Mouse (Mus musculus) thymus, adult 2 months (tissue): ENCODE data around the gene Micall2.

Experiments used
- CTCF ChIP-seq: fragments of 200-500 bp; IDR thresholded peaks from 2 replicates; pipeline ENCODE4 v1.5.1; 2012; ENCODE audit warnings: mild to moderate bottlenecking, control low read depth, low read length, moderate library complexity, borderline replicate concordance; ENCODE audit not compliant: control insufficient read depth, poor library complexity, insufficient read depth; ENCODE audit errors: extremely low read depth
- POLR2A ChIP-seq: fragments of 200-500 bp; IDR thresholded peaks from 2 replicates; pipeline ENCODE4 v1.6.1; 2012; ENCODE audit warnings: mild to moderate bottlenecking, low read length, control low read depth, moderate library complexity; ENCODE audit not compliant: control insufficient read depth, poor library complexity, insufficient read depth; ENCODE audit errors: extremely low read depth

DNA sequence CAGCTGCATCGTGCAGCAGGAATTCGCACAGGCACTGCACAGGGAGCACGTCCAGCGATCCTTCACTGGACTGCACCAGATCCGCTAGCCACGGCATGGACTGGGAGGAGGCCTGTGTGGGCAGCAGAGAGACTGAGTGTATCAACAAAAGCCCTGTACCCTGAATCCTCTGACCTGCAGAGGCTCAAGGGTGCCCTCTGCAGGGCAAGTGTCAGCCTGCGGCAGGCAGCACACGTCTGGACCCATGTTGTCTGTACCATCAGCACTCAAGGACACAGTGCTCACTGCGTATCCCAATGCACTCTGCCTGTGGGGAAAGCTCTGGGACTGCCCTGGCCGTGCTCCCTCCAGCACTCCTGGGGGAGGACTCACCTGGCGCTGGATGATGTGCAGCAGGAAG is 28.2 kb upstream of the Micall2 start:
- TF ChIP-seq CTCF (peak; percentile 57), POLR2A (no peak)
